Mouse (Mus musculus) neutrophil, adult 5-6 weeks (primary cell): ENCODE data around the gene Cspg4. TPM values are rescaled to one million over a fixed set of nuclear protein-coding genes. Genes with fewer than 3 reads are reported as not detected.
A peak's percentile ranks its signal among the peaks of the same experiment; 100 is the strongest.
"Not testable (repeated sequence)": the region's sequence is repeated elsewhere in the genome, so short reads cannot be mapped to it uniquely, and the experiment has no call there.

Source experiments
- ATAC-seq: fragments of 151-379, 151-347 bp; 2 replicates; pipeline ENCODE4 v1.8.0; 2017; ENCODE audit warnings: mild to moderate bottlenecking, moderate TSS enrichment; ENCODE audit not compliant: insufficient number of reproducible peaks, poor library complexity, low FRiP score, severe bottlenecking; ENCODE audit errors: extremely low read depth
- total RNA-seq: library from RNA; stranded (forward); fragments of 200-1000 nt; gene quantifications from 2 replicates; pipeline ENCODE4 v1.2.3, GENCODE M21; 2017

Cspg4 gene
- total RNA-seq, 1 experiment from 2014 or later, result not detected

GRCm38 (mm10) chr9:56886113-56886512 is 21.3 kb downstream of the Cspg4 start:
- no peak for ATAC-seq

GRCm38 (mm10) chr9:56886601-56887000 is 21.8 kb downstream of the Cspg4 start:
- ATAC-seq, result no peak

- ATAC-seq, result no peak
These were observed 22.7 kb downstream of the Cspg4 start for GRCm38 (mm10) chr9:56887581-56887980.

GRCm38 (mm10) chr9:56889817-56890216 is 25.0 kb downstream of the Cspg4 start:
- ATAC-seq, result peak; percentile 45; the same call in 1 of the 2 replicates

GRCm38 (mm10) chr9:56890522-56891250 is 25.9 kb downstream of the Cspg4 start:
- ATAC-seq, result no peak

GRCm38 (mm10) chr9:56891517-56892011 is 26.7 kb downstream of the Cspg4 start:
- no peak; the same call in 1 of the 2 replicates for ATAC-seq

- no peak for ATAC-seq
These were observed 27.3 kb downstream of the Cspg4 start for GRCm38 (mm10) chr9:56892111-56892510.

GRCm38 (mm10) chr9:56893313-56893712 is 28.5 kb downstream of the Cspg4 start:
- ATAC-seq, result no peak

- ATAC-seq, result no peak
These were observed 29.2 kb downstream of the Cspg4 start for GRCm38 (mm10) chr9:56894006-56894405.

GRCm38 (mm10) chr9:56896779-56897178 is 31.9 kb downstream of the Cspg4 start:
- no peak for ATAC-seq

- ATAC-seq, result no peak
These were observed 34.6 kb downstream of the Cspg4 start for GRCm38 (mm10) chr9:56899409-56899808.

- ATAC-seq, result no peak
These were observed 35.2 kb downstream of the Cspg4 start for GRCm38 (mm10) chr9:56900060-56900459.

- no peak for ATAC-seq
These were observed 35.7 kb downstream of the Cspg4 start for GRCm38 (mm10) chr9:56900571-56900970.

- ATAC-seq, result no peak
These were observed 36.4 kb downstream of the Cspg4 start for GRCm38 (mm10) chr9:56901187-56901586.

- ATAC-seq, result no peak
These were observed 38.8 kb downstream of the Cspg4 start for GRCm38 (mm10) chr9:56903662-56904061.

GRCm38 (mm10) chr9:56907549-56907948 is 42.7 kb downstream of the Cspg4 start:
- no peak for ATAC-seq

GRCm38 (mm10) chr9:56909991-56910390 is 45.2 kb downstream of the Cspg4 start:
- not testable (repeated sequence) for ATAC-seq

GRCm38 (mm10) chr9:56911017-56911416 is 46.2 kb downstream of the Cspg4 start:
- no peak for ATAC-seq

- ATAC-seq, result no peak
These were observed 49.2 kb downstream of the Cspg4 start for GRCm38 (mm10) chr9:56913991-56914390.

- no peak for ATAC-seq
These were observed 50.3 kb downstream of the Cspg4 start for GRCm38 (mm10) chr9:56915116-56915515.
